Mouse (Mus musculus): ENCODE data around the gene Btnl2.

DNA sequence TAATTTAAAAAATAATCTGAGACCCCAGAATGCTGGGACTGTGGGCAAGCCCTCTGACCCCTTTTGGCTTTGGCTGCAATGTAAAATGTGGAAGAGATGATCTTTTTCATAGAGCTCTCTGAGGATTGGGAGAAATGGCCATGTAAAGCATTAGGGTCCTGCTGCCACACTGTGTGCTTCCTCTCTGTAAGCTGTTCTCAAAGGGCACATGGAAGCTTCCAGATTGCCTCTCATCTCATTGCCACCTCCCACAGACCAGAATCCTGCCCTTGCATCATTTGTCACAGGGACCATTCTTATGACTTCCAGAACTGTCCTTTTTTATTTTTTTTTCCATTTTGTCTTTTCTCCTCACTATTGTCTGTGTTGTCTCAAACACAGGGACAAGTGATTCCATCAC is 47.4 kb upstream of the Btnl2 start:
- no peak for TF ChIP-seq CTCF (IDR thresholded peaks at IDR 0.05; ENCODE audit: control insufficient read depth, insufficient read depth, insufficient replicate concordance, low read depth, low read length)
- no peak for TF ChIP-seq POLR2A (IDR thresholded peaks at IDR 0.05; ENCODE audit: control insufficient read depth, low read depth, low read length)

Measured in testis, adult 2 months (tissue).